Comparison of ENCODE assay signal across 8 mouse cellular contexts in the genomic region with DNA sequence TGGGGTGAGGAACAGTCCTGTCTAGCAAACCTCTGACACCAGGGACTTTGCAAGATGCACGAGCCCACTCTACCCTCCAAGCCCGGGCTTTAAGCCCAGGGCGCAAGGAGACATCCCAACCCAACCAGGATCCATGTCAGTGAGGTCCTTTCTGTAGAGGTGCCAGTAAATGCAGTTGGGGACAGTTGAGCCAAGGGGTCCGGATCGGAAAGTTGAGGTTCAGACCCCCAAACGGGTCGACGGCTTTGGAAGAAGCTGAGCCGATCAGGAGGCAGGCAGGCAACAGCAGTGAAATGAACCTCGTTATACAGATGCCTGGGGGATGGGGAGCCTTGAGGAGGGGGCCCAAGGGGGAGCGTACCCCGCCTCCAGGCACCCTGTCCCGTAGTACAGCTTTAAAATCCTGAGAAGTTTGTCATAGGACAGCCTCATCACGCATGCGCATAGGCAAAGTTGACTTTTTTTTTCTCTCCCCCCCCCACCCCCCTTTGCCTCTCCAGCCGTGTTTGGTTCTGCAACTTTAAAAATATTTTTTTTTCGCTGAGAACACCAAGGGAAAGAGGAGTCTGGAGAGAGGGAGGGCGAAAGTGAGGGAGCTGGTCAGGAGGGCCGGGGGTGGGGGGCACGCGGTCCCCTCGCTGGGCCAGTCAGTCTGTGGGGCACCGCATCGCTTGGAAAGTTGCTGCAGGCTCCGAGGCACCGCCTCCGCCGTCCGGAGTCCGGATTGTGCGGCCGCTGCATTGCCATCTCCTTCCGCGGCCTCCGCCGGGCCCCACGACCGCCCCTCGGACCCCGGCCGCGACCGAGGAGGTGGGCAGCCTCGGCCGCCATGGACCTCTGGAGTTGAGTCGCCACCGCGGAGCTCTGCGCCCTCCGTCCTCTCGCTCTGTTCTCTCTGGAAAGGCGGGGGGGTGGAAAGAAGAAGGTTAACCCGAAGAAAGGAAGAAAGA. TPM values are rescaled to one million over a fixed set of nuclear protein-coding genes. Genes with fewer than 3 reads are reported as not detected.
DNase-seq lines count a peak whose midpoint lies in the region; ATAC-seq and TF ChIP-seq lines count a peak whose summit lies in the region.

Wnt5a (plus strand) TSS at position 650 of the 950 bp plus-strand sequence.

- DNase-seq in cerebellum, postnatal 25 days, result peak; percentile 19 to 33
- no peak for DNase-seq in cerebellum, adult 9-11 months
- peak; percentile 83 for DNase-seq in NIH3T3 (ENCODE audit: low read depth)
- DNase-seq in forebrain, embryonic 11.5 days (ENCODE audit: low spot score), result peak; percentile 85
- DNase-seq in heart, postnatal 25 days (ENCODE audit: low spot score), result no peak
- DNase-seq in limb, embryonic 11.5 days (ENCODE audit: low spot score), result peak; percentile 81

- H3K79me2 ChIP-seq in myocyte (ENCODE audit: control insufficient read depth, insufficient read depth), result no peaks in the 10 kb centered on the region

- 2% methylated on average over 53 of the region's 53 CpGs for WGBS in forebrain, embryonic 11.5 days
- 1% methylated on average over 53 of the region's 53 CpGs for WGBS in limb, embryonic 11.5 days

- peak within 1 kb of the TSS; percentile 59 for H3K4me3 ChIP-seq in forebrain, embryonic 11.5 days (ENCODE audit: low read depth, low read length)
- peak within 1 kb of the TSS; percentile 94 for H3K4me3 ChIP-seq in limb, embryonic 11.5 days (ENCODE audit: low read depth, low read length)
- H3K4me3 ChIP-seq in myocyte, result peak within 1 kb of the TSS; percentile 20

- peak within 1 kb of the TSS; percentile 76 for H3K9ac ChIP-seq in forebrain, embryonic 11.5 days (ENCODE audit: low read length)
- peak within 1 kb of the TSS; percentile 97 for H3K9ac ChIP-seq in limb, embryonic 11.5 days (ENCODE audit: low read length)

- H3K4me1 ChIP-seq in forebrain, embryonic 11.5 days (replicated peaks; ENCODE audit: control insufficient read depth, insufficient read depth, low read length), result peaks cover 9% of the 10 kb centered on the region; the same call in 1 of the 2 replicates
- peaks cover 34% of the 10 kb centered on the region for H3K4me1 ChIP-seq in limb, embryonic 11.5 days (ENCODE audit: control insufficient read depth, insufficient read depth, low read length)

- TF ChIP-seq POLR2A in myocyte (IDR thresholded peaks at IDR 0.05; ENCODE audit: insufficient read length, low read depth), result no peak

- H3K9me3 ChIP-seq in forebrain, embryonic 11.5 days (ENCODE audit: control insufficient read depth, low read length), result no peaks in the 10 kb centered on the region
- H3K9me3 ChIP-seq in limb, embryonic 11.5 days (ENCODE audit: control insufficient read depth, low read length), result no peaks in the 10 kb centered on the region

- peak; percentile 54 for ATAC-seq in forebrain, embryonic 11.5 days (replicated peaks; ENCODE audit: low FRiP score)
- ATAC-seq in limb, embryonic 11.5 days (ENCODE audit: insufficient number of reproducible peaks, low FRiP score, low TSS enrichment, low read depth), result peak; percentile 56; the same call in 1 of the 2 replicates
- no peak for ATAC-seq in erythroid progenitor cell, adult 5-6 weeks (replicated peaks; ENCODE audit: low FRiP score, poor library complexity, severe bottlenecking)

- intact Hi-C loops in heart, postnatal 25 days (cut with DNase I), result loop anchor here (5.0 to 10.0 kb wide), 4 partner anchors 242 to 590 kb away; no protein-coding TSS in a partner anchor

- peak within 1 kb of the TSS; percentile 72 for H3K27ac ChIP-seq in forebrain, embryonic 11.5 days (ENCODE audit: low read depth, low read length)
- peak within 1 kb of the TSS; percentile 99 for H3K27ac ChIP-seq in limb, embryonic 11.5 days (replicated peaks; ENCODE audit: low read depth, low read length)

- H3ac ChIP-seq in myocyte (ENCODE audit: control insufficient read depth, insufficient read length), result no peak within 1 kb of the TSS

- H3K4me2 ChIP-seq in forebrain, embryonic 11.5 days (ENCODE audit: low read depth, low read length, severe bottlenecking), result peak within 1 kb of the TSS; percentile 85
- H3K4me2 ChIP-seq in limb, embryonic 11.5 days (ENCODE audit: low read depth, severe bottlenecking), result peak within 1 kb of the TSS; percentile 96
- peak within 1 kb of the TSS; percentile 56 for H3K4me2 ChIP-seq in myocyte (ENCODE audit: low read depth)

- no peaks in the 10 kb centered on the region for H3K36me3 ChIP-seq in forebrain, embryonic 11.5 days (ENCODE audit: control insufficient read depth, insufficient read depth, low read length)
- no peaks in the 10 kb centered on the region for H3K36me3 ChIP-seq in limb, embryonic 11.5 days (ENCODE audit: control insufficient read depth, insufficient read depth, low read length)
- no peaks in the 10 kb centered on the region for H3K36me3 ChIP-seq in myocyte (ENCODE audit: control insufficient read depth, insufficient read depth)

- peaks cover 19% of the 10 kb centered on the region for H3K27me3 ChIP-seq in forebrain, embryonic 11.5 days (ENCODE audit: control insufficient read depth, insufficient read depth, low read length)
- H3K27me3 ChIP-seq in limb, embryonic 11.5 days (ENCODE audit: control insufficient read depth, insufficient read depth, low read length), result 0 out of 2 replicates have a peak, but pooled peaks cover 2% of the 10 kb centered on the region
- peaks cover 25% of the 10 kb centered on the region for H3K27me3 ChIP-seq in myocyte (ENCODE audit: control insufficient read depth, insufficient read depth, insufficient read length)

TF ChIP-seq in myocyte, 11 proteins besides CTCF, POLR2A, EP300 and RAD21:
- TF ChIP-seq POLR2AphosphoS2 (IDR thresholded peaks at IDR 0.05; ENCODE audit: insufficient read length, low read depth) (no peak), USF1 (IDR thresholded peaks at IDR 0.05; ENCODE audit: low read depth) (no peak), SRF (IDR thresholded peaks at IDR 0.05; ENCODE audit: control insufficient read depth, insufficient read length, low read depth) (no peak), TCF3 (IDR thresholded peaks at IDR 0.05; ENCODE audit: insufficient read length, low read depth) (no peak), REST (IDR thresholded peaks at IDR 0.05; ENCODE audit: insufficient read depth, insufficient read length) (no peak), CEBPB (IDR thresholded peaks at IDR 0.05; ENCODE audit: insufficient read depth, poor library complexity, severe bottlenecking) (no peak), E2F4 (IDR thresholded peaks at IDR 0.05; ENCODE audit: insufficient read depth) (no peak), TCF12 (IDR thresholded peaks at IDR 0.05; ENCODE audit: insufficient read depth, poor library complexity, severe bottlenecking) (no peak), MYOG (IDR thresholded peaks at IDR 0.05; ENCODE audit: control insufficient read depth in 1 of 3, insufficient read depth in 1 of 3, insufficient read length in 2 of 3, low read depth in 2 of 3) (no peak), MYOD1 (IDR thresholded peaks at IDR 0.05; ENCODE audit: control insufficient read depth in 1 of 3, insufficient read length in 2 of 3, low read depth in 2 of 3) (no peak), MAX (IDR thresholded peaks at IDR 0.05; ENCODE audit: low read depth) (no peak)

RNA-seq across cellular contexts. Expression of gene Wnt5a, which starts in this region (rescaled TPM):
- polyA plus RNA-seq in forebrain, embryonic 11.5 days (2014; fragmentation: Nextera tagmentation; extraction: Ambion mirVana), result 15.3 and 17.3 TPM in 2 replicates
- total RNA-seq in heart, postnatal 25 days (2021), result 10 to 100 TPM; 17.8 to 19.8 TPM
- polyA plus RNA-seq in limb, embryonic 11.5 days (2014; fragmentation: Nextera tagmentation; extraction: Ambion mirVana), result 110 and 115 TPM in 2 replicates
- polyA plus RNA-seq in myocyte (2012; fragmentation: generic; extraction: Trizol), result 1.3 TPM
- not detected in 2 replicates for total RNA-seq in erythroid progenitor cell, adult 5-6 weeks (2015; ENCODE audit: low replicate concordance)
- not detected in 2 replicates for total RNA-seq in erythroid progenitor cell, adult 5-6 weeks (2017; ENCODE audit: low replicate concordance)

Comparison
In these comparisons a context has a peak if more than half of its experiments do, and no peak if none do; other contexts are left out.
1. RNA of gene Wnt5a (total RNA-seq): 17.8 to 19.8 TPM in heart, postnatal 25 days; not detected in erythroid progenitor cell, adult 5-6 weeks; every median in the first group is over 10 times any median in the second.
2. DNase-seq: peak in cerebellum, postnatal 25 days (2 of 2), NIH3T3 (single experiment), forebrain, embryonic 11.5 days (single experiment) and limb, embryonic 11.5 days (single experiment); none in cerebellum, adult 9-11 months (single experiment) and heart, postnatal 25 days (single experiment).
3. H3K4me3 ChIP-seq: peak in every context shown above with its lines; median percentile 94 in limb, embryonic 11.5 days; 59 in forebrain, embryonic 11.5 days; 20 in myocyte.
4. Peak in every context shown above with its lines, with median percentiles within 50 percentile points of each other: H3K4me2 ChIP-seq.